Mouse (Mus musculus): ENCODE measurements at regions not wholly inside any gene's neighbourhood (a gene's known extent, or its start where the extent isn't known, plus 50 kb on each side); places are given as distances from the start of the nearest gene placed in this dataset.

GRCm38 (mm10) chr1:193547356-193547755 is 177.3 kb upstream of the Camk1g start:
- Histone ChIP-seq H3K9me3 (replicated peaks) (no peaks in the 10 kb centered on the region), H3K4me1 (peaks cover 18% of the 10 kb centered on the region), H3K4me3 (replicated peaks) (no peak overlapping the region), H3K36me3 (no peaks in the 10 kb centered on the region), H3K27me3 (no peaks in the 10 kb centered on the region; the same call in 1 of the 2 replicates), H3K27ac (replicated peaks) (no peak overlapping the region), H3K9ac (no peak overlapping the region), H3K4me2 (replicated peaks) (no peak overlapping the region)
- ATAC-seq (ENCODE audit: insufficient number of reproducible peaks, low FRiP score, low TSS enrichment, low read depth), result no peak
- WGBS, result 58% methylated on average over 2 of the region's 2 CpGs

GRCm38 (mm10) chr1:193546044-193546432 is 175.9 kb upstream of the Camk1g start:
- no peak overlapping the region for H3K9ac ChIP-seq
- no peak overlapping the region for H3K4me3 ChIP-seq (replicated peaks)
- WGBS, result 65% methylated on average over 2 of the region's 2 CpGs
- no peaks in the 10 kb centered on the region for H3K36me3 ChIP-seq
- H3K27ac ChIP-seq (replicated peaks), result no peak overlapping the region
- ATAC-seq (ENCODE audit: insufficient number of reproducible peaks, low FRiP score, low TSS enrichment, low read depth), result no peak
- H3K9me3 ChIP-seq (replicated peaks), result no peaks in the 10 kb centered on the region
- no peak overlapping the region for H3K4me2 ChIP-seq (replicated peaks)
- no peaks in the 10 kb centered on the region; the same call in 1 of the 2 replicates for H3K27me3 ChIP-seq
- peaks cover 13% of the 10 kb centered on the region for H3K4me1 ChIP-seq

GRCm38 (mm10) chr1:193545406-193546043 is 175.4 kb upstream of the Camk1g start:
- ATAC-seq (ENCODE audit: insufficient number of reproducible peaks, low FRiP score, low TSS enrichment, low read depth), result no peak
- Histone ChIP-seq H3K27ac (replicated peaks) (no peak overlapping the region), H3K4me1 (peaks cover 10% of the 10 kb centered on the region), H3K4me2 (replicated peaks) (no peak overlapping the region), H3K4me3 (replicated peaks) (no peak overlapping the region), H3K9ac (no peak overlapping the region), H3K9me3 (replicated peaks) (no peaks in the 10 kb centered on the region), H3K27me3 (no peaks in the 10 kb centered on the region; the same call in 1 of the 2 replicates), H3K36me3 (no peaks in the 10 kb centered on the region)
- 44% methylated on average over 4 of the region's 4 CpGs for WGBS

- Histone ChIP-seq H3K4me3 (replicated peaks) (no peak overlapping the region), H3K4me2 (replicated peaks) (no peak overlapping the region), H3K27me3 (no peaks in the 10 kb centered on the region; the same call in 1 of the 2 replicates), H3K36me3 (no peaks in the 10 kb centered on the region), H3K9ac (no peak overlapping the region), H3K27ac (replicated peaks) (no peak overlapping the region), H3K4me1 (peaks cover 15% of the 10 kb centered on the region), H3K9me3 (replicated peaks) (no peaks in the 10 kb centered on the region)
- ATAC-seq (ENCODE audit: insufficient number of reproducible peaks, low FRiP score, low TSS enrichment, low read depth), result no peak
Measured at GRCm38 (mm10) chr1:193544804-193545203, 174.7 kb upstream of the Camk1g start.

GRCm38 (mm10) chr1:193543834-193544233 is 173.7 kb upstream of the Camk1g start:
- Histone ChIP-seq H3K27ac (replicated peaks) (no peak overlapping the region), H3K9me3 (replicated peaks) (no peaks in the 10 kb centered on the region), H3K4me3 (replicated peaks) (no peak overlapping the region), H3K27me3 (no peaks in the 10 kb centered on the region; the same call in 1 of the 2 replicates), H3K4me1 (peaks cover 25% of the 10 kb centered on the region), H3K4me2 (replicated peaks) (no peak overlapping the region), H3K36me3 (no peaks in the 10 kb centered on the region), H3K9ac (no peak overlapping the region)
- WGBS, result 66% methylated on average over 3 of the region's 3 CpGs
- ATAC-seq (ENCODE audit: insufficient number of reproducible peaks, low FRiP score, low TSS enrichment, low read depth), result no peak

- H3K4me3 ChIP-seq (replicated peaks), result no peak overlapping the region
- no peaks in the 10 kb centered on the region for H3K36me3 ChIP-seq
- H3K9ac ChIP-seq, result no peak overlapping the region
- H3K27ac ChIP-seq (replicated peaks), result no peak overlapping the region
- H3K9me3 ChIP-seq (replicated peaks), result no peaks in the 10 kb centered on the region
- WGBS, result 76% methylated on average over 4 of the region's 4 CpGs
- H3K4me2 ChIP-seq (replicated peaks), result no peak overlapping the region
- H3K27me3 ChIP-seq, result no peaks in the 10 kb centered on the region; the same call in 1 of the 2 replicates
- peaks cover 29% of the 10 kb centered on the region for H3K4me1 ChIP-seq
- no peak for ATAC-seq (ENCODE audit: insufficient number of reproducible peaks, low FRiP score, low TSS enrichment, low read depth)
Measured at GRCm38 (mm10) chr1:193543284-193543683, 173.2 kb upstream of the Camk1g start.

- Histone ChIP-seq H3K27me3 (no peaks in the 10 kb centered on the region; the same call in 1 of the 2 replicates), H3K36me3 (no peaks in the 10 kb centered on the region), H3K4me1 (peaks cover 29% of the 10 kb centered on the region), H3K4me2 (replicated peaks) (no peak overlapping the region), H3K9me3 (replicated peaks) (no peaks in the 10 kb centered on the region), H3K4me3 (replicated peaks) (no peak overlapping the region), H3K27ac (replicated peaks) (no peak overlapping the region), H3K9ac (no peak overlapping the region)
- ATAC-seq (ENCODE audit: insufficient number of reproducible peaks, low FRiP score, low TSS enrichment, low read depth), result no peak
- WGBS, result 31% methylated on average over 13 of the region's 13 CpGs
Measured at GRCm38 (mm10) chr1:193541934-193542580, 172.0 kb upstream of the Camk1g start.

GRCm38 (mm10) chr1:193541281-193541680 is 171.2 kb upstream of the Camk1g start:
- ATAC-seq (ENCODE audit: insufficient number of reproducible peaks, low FRiP score, low TSS enrichment, low read depth), result no peak
- 85% methylated on average over 4 of the region's 4 CpGs for WGBS

GRCm38 (mm10) chr1:193540486-193540885 is 170.4 kb upstream of the Camk1g start:
- no peaks in the 10 kb centered on the region; the same call in 1 of the 2 replicates for H3K27me3 ChIP-seq
- H3K4me3 ChIP-seq (replicated peaks), result no peak overlapping the region
- WGBS, result 64% methylated on average over 5 of the region's 5 CpGs
- H3K9me3 ChIP-seq (replicated peaks), result no peaks in the 10 kb centered on the region
- H3K4me2 ChIP-seq (replicated peaks), result no peak overlapping the region
- H3K27ac ChIP-seq (replicated peaks), result 0 out of 2 replicates have a peak overlapping the region, but pooled peaks have one; percentile 75
- H3K4me1 ChIP-seq, result peaks cover 29% of the 10 kb centered on the region
- H3K9ac ChIP-seq, result no peak overlapping the region
- no peaks in the 10 kb centered on the region for H3K36me3 ChIP-seq
- ATAC-seq (ENCODE audit: insufficient number of reproducible peaks, low FRiP score, low TSS enrichment, low read depth), result no peak

More at GRCm38 (mm10) chr1:193541281-193541680, 171.2 kb upstream of the Camk1g start:
- Histone ChIP-seq H3K4me2 (replicated peaks) (no peak overlapping the region), H3K4me3 (replicated peaks) (no peak overlapping the region), H3K36me3 (no peaks in the 10 kb centered on the region), H3K4me1 (peaks cover 29% of the 10 kb centered on the region), H3K9me3 (replicated peaks) (no peaks in the 10 kb centered on the region), H3K27ac (replicated peaks) (no peak overlapping the region), H3K9ac (no peak overlapping the region), H3K27me3 (no peaks in the 10 kb centered on the region; the same call in 1 of the 2 replicates)

GRCm38 (mm10) chr1:193539261-193539660 is 169.2 kb upstream of the Camk1g start:
- Histone ChIP-seq H3K9me3 (replicated peaks) (no peaks in the 10 kb centered on the region), H3K36me3 (no peaks in the 10 kb centered on the region), H3K4me3 (replicated peaks) (no peak overlapping the region), H3K4me1 (peaks cover 29% of the 10 kb centered on the region), H3K9ac (no peak overlapping the region), H3K27me3 (no peaks in the 10 kb centered on the region; the same call in 1 of the 2 replicates), H3K4me2 (replicated peaks) (no peak overlapping the region), H3K27ac (replicated peaks) (peak overlapping the region; percentile 75)
- ATAC-seq (ENCODE audit: insufficient number of reproducible peaks, low FRiP score, low TSS enrichment, low read depth), result no peak
- 44% methylated on average over 6 of the region's 6 CpGs for WGBS

- 42% methylated on average over 2 of the region's 2 CpGs for WGBS
- ATAC-seq (ENCODE audit: insufficient number of reproducible peaks, low FRiP score, low TSS enrichment, low read depth), result no peak; the same call in 1 of the 2 replicates
- H3K9me3 ChIP-seq (replicated peaks), result no peaks in the 10 kb centered on the region
- H3K9ac ChIP-seq, result no peak overlapping the region
- H3K27me3 ChIP-seq, result no peaks in the 10 kb centered on the region; the same call in 1 of the 2 replicates
- H3K36me3 ChIP-seq, result no peaks in the 10 kb centered on the region
- H3K4me3 ChIP-seq (replicated peaks), result no peak overlapping the region
- no peak overlapping the region for H3K4me2 ChIP-seq (replicated peaks)
- H3K27ac ChIP-seq (replicated peaks), result no peak overlapping the region
- H3K4me1 ChIP-seq, result peaks cover 29% of the 10 kb centered on the region
Measured at GRCm38 (mm10) chr1:193538425-193538824, 168.3 kb upstream of the Camk1g start.
